Mouse (Mus musculus) kidney, postnatal 0 days (tissue): ENCODE measurements at regions not wholly inside any gene's neighbourhood (a gene's known extent, or its start where the extent isn't known, plus 50 kb on each side); places are given as distances from the start of the nearest gene placed in this dataset.

Source experiments
- ATAC-seq: fragments of 200-750 bp; cut with Nextera tagmentation; replicated peaks from 2 replicates; pipeline ENCODE4 v1.8.0; 2017; ENCODE audit warnings: low read depth, moderate number of reproducible peaks, moderate TSS enrichment, moderate library complexity; ENCODE audit not compliant: low FRiP score
- DNase-seq: peaks from one replicate; pipeline ENCODE4 v3.0.0-alpha.2; 2016; ENCODE audit warnings: low spot score
- H3K27ac ChIP-seq: fragments of 300-500 bp; sonication (generic); 2 replicates; pipeline ENCODE4 v1.5.1; 2014; ENCODE audit warnings: mild to moderate bottlenecking
- H3K27me3 ChIP-seq: fragments of 300-500 bp; sonication (generic); 2 replicates; pipeline ENCODE4 v1.6.1; 2014; ENCODE audit warnings: low read length, mixed read lengths; ENCODE audit not compliant: insufficient read depth
- H3K36me3 ChIP-seq: fragments of 300-500 bp; sonication (generic); 2 replicates; pipeline ENCODE4 v1.6.1; 2014; ENCODE audit warnings: low read length, mixed read lengths; ENCODE audit not compliant: insufficient read depth
- H3K4me1 ChIP-seq: fragments of 300-500 bp; sonication (generic); replicated peaks from 2 replicates; pipeline ENCODE4 v1.6.1; 2014; ENCODE audit warnings: antibody characterized with exemption, low read length, mixed read lengths; ENCODE audit not compliant: insufficient read depth
- H3K4me2 ChIP-seq: fragments of 300-500 bp; sonication (generic); 2 replicates; pipeline ENCODE4 v1.6.1; 2014; ENCODE audit warnings: mild to moderate bottlenecking, low read length, moderate library complexity, mixed read lengths
- H3K4me3 ChIP-seq: fragments of 300-500 bp; sonication (generic); replicated peaks from 2 replicates; pipeline ENCODE4 v1.5.1; 2014; ENCODE audit warnings: low read depth, low read length
- H3K9ac ChIP-seq: fragments of 300-500 bp; sonication (generic); 2 replicates; pipeline ENCODE4 v1.6.1; 2014; ENCODE audit warnings: low read depth, low read length
- H3K9me3 ChIP-seq: fragments of 300-500 bp; sonication (generic); replicated peaks from 2 replicates; pipeline ENCODE4 v1.6.1; 2016; ENCODE audit warnings: low read length, inconsistent platforms, mixed read lengths
- CTCF ChIP-seq: IDR thresholded peaks from 2 replicates; pipeline ENCODE4 v1.5.1; 2016; ENCODE audit warnings: antibody characterized with exemption, low read depth, mild to moderate bottlenecking, moderate library complexity
- WGBS: fragments of 180-500 bp; shearing (Covaris S2); extraction: QIAGEN DNeasy Blood & Tissue Kit; methylation state at CpG from one replicate; pipeline ENCODE4 v1.1.7; 2014; 5-methylcytosine and 5-hydroxymethylcytosine counted together

DNA sequence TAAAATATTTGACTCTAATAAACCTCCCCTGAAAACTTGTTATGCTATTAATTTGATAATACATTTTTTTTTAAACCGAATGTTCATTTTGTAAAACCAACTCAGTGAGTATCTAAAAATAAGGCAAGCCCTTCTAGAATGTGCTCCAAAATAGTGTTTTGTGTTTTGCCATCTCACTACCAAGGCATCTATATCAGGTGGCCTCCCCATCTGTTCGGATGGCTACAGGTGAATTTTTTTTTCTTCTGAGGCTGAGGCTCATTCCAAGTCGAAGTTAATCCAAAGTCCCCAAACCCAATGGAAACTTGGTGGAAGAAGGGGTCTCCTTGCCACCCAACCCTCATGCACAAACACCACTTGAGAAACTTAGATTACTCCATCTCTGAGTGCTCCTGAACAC is 396.3 kb upstream of the 3110018I06Rik start:
- Histone ChIP-seq H3K4me1 (no peaks in the 10 kb centered on the region), H3K27me3 (no peaks in the 10 kb centered on the region), H3K36me3 (no peaks in the 10 kb centered on the region), H3K9me3 (no peaks in the 10 kb centered on the region), H3K9ac (no peak overlapping the region), H3K4me2 (no peak overlapping the region), H3K27ac (no peak overlapping the region), H3K4me3 (no peak overlapping the region)
- TF ChIP-seq CTCF: no peak
- DNase-seq (no peak), ATAC-seq (no peak)
- 88% methylated on average over 3 of the region's 3 CpGs for WGBS

DNA sequence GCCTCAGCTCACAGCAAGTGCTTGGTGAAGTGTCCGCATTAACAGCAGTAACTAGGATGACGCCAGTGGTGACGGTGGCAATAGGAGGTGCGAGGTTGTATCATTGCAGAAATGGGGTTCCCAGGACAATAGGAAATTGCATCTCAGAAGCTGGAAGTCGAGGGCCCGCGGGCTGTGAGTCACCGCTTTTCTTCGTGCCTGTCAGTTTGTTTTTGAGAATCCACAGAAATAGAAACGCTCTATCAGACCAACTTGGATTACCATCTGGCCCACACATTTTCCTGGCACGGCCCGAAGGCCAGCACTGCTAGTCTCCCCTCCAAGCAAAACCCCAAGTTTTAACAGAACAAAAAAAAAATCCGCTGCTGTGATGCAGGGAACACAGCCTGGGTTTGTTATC is 395.1 kb upstream of the 3110018I06Rik start:
- H3K9me3 ChIP-seq: no peaks in the 10 kb centered on the region
- no peak for DNase-seq
- H3K4me2 ChIP-seq: no peak overlapping the region
- 88% methylated on average over 13 of the region's 13 CpGs for WGBS
- no peaks in the 10 kb centered on the region for H3K27me3 ChIP-seq
- TF ChIP-seq CTCF: no peak
- H3K36me3 ChIP-seq: no peaks in the 10 kb centered on the region
- H3K9ac ChIP-seq: no peak overlapping the region
- no peaks in the 10 kb centered on the region for H3K4me1 ChIP-seq
- H3K27ac ChIP-seq: no peak overlapping the region
- no peak overlapping the region for H3K4me3 ChIP-seq
- ATAC-seq: no peak

DNA sequence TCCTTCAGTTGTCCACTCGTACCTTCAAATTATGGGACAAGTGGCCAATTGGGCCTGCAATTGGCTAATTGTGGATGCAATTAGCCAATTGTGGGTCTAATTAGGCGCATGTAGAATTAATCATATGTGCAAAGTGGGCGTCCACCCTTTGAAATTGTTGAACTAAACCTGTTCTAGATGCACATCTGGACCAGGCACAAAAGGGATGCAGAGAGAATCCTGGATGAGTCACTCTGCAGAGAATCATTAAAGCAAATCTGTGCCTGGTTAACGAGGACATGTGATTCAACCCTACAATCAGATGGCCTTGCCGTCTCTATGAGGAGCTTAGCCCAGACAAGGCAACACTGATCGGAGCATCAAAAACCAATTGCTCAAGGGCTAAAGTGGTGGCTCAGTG is 393.0 kb upstream of the 3110018I06Rik start:
- no peak overlapping the region for H3K9ac ChIP-seq
- 74% methylated on average over 6 of the region's 6 CpGs for WGBS
- ATAC-seq (no peak), DNase-seq (no peak)
- H3K4me2 ChIP-seq: no peak overlapping the region
- no peaks in the 10 kb centered on the region for H3K9me3 ChIP-seq
- TF ChIP-seq CTCF: no peak
- no peaks in the 10 kb centered on the region for H3K4me1 ChIP-seq
- H3K27me3 ChIP-seq: no peaks in the 10 kb centered on the region
- H3K27ac ChIP-seq: no peak overlapping the region
- H3K4me3 ChIP-seq: no peak overlapping the region
- no peaks in the 10 kb centered on the region for H3K36me3 ChIP-seq

DNA sequence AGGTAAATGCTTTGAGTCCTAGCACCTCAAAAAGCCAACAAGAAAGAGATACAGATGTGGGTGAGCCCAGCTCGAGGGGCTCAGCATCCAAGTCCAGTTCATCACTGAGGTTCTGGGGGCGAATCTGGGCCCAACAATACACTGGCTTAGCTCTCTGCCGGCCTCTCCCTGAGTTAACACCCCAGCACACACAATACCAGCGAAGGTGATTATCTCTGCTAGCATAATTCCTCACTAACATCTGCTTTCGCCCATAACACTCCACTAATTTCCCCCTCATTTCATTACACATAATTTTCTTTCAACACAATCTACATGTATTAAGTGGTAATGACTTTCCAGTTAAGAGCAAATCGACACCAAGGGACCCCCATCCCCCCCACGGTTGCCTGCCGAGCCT is 383.9 kb upstream of the 3110018I06Rik start:
- no peak overlapping the region for H3K27ac ChIP-seq
- no peaks in the 10 kb centered on the region for H3K4me1 ChIP-seq
- 46% methylated on average over 8 of the region's 8 CpGs for WGBS
- no peaks in the 10 kb centered on the region for H3K27me3 ChIP-seq
- H3K4me2 ChIP-seq: no peak overlapping the region
- TF ChIP-seq CTCF: no peak
- DNase-seq: no peak
- ATAC-seq: no peak
- no peaks in the 10 kb centered on the region for H3K9me3 ChIP-seq
- no peak overlapping the region for H3K9ac ChIP-seq
- no peak overlapping the region for H3K4me3 ChIP-seq
- H3K36me3 ChIP-seq: no peaks in the 10 kb centered on the region

DNA sequence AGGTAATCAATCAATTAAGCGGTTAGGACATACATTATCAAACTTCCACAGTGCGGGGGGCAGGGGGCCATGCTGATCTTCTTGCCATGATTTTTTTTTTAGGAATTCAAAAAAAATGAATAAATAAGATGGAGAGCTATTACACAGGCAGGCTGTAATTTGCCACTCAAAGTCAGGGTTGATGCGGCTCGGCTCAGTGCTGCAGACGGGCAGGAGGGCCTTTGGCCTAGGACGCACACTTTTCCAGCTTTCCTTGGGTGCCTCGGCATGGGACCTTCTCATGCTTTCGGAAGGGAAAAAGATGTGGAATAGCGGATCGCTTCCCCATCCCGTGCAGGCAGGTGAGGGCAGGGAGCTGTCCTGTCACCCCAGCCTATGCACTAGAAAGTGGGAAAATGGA is 383.4 kb upstream of the 3110018I06Rik start:
- no peaks in the 10 kb centered on the region for H3K27me3 ChIP-seq
- no peak overlapping the region for H3K4me2 ChIP-seq
- no peaks in the 10 kb centered on the region for H3K4me1 ChIP-seq
- no peaks in the 10 kb centered on the region for H3K9me3 ChIP-seq
- ATAC-seq (no peak), DNase-seq (no peak)
- H3K36me3 ChIP-seq: no peaks in the 10 kb centered on the region
- 61% methylated on average over 11 of the region's 11 CpGs for WGBS
- TF ChIP-seq CTCF: no peak
- no peak overlapping the region for H3K27ac ChIP-seq
- no peak overlapping the region for H3K9ac ChIP-seq
- no peak overlapping the region for H3K4me3 ChIP-seq

DNA sequence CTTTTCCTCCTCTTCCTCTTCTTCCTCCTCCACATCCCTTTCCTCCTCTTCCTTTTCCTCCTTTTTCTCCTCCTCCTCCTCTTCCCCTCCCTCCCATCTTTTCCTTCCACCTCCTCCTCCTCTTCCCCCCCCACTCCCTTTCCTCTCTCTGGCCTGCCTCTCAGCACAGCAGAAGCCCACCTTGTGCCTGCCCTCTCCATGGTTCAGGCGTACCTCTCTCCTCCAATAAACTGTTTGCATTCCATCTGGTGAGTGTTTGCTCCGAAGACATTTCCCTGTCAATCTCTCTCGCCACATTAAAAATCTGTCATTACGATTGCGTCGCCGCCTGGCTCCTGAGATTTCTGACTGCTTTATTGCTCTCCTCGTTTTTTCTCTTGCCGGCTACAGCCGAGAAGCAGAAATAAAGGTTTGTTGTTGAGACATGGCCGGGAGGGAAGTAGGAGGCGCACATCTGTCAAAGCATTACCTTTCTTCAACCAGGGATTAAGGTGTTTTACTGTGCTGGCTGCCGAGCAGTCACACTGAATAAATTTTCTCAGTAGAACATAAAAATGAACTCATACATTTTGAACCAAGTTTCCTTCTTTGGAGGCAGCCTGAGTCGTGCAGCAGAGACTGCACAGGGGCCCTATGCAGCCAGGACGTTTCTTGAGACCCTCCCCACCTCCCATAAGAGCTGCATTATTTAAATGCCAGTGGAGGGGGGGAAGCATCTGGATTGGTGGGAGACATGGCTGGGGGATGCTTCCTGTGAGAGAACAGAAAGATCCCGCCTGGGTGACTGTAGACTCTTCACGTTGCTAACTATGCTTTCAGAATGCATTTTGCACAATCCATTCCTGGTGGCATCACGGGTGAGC is 376.3 kb upstream of the 3110018I06Rik start:
- no peak overlapping the region for H3K9ac ChIP-seq
- no peaks in the 10 kb centered on the region for H3K9me3 ChIP-seq
- 24% methylated on average over 18 of the region's 18 CpGs for WGBS
- H3K4me3 ChIP-seq: no peak overlapping the region
- H3K27ac ChIP-seq: no peak overlapping the region
- no peaks in the 10 kb centered on the region for H3K27me3 ChIP-seq
- no peak for DNase-seq
- no peak for TF ChIP-seq CTCF
- H3K36me3 ChIP-seq: no peaks in the 10 kb centered on the region
- no peak for ATAC-seq
- H3K4me1 ChIP-seq: no peaks in the 10 kb centered on the region
- peak overlapping the region; percentile 31; the same call in 1 of the 2 replicates for H3K4me2 ChIP-seq

DNA sequence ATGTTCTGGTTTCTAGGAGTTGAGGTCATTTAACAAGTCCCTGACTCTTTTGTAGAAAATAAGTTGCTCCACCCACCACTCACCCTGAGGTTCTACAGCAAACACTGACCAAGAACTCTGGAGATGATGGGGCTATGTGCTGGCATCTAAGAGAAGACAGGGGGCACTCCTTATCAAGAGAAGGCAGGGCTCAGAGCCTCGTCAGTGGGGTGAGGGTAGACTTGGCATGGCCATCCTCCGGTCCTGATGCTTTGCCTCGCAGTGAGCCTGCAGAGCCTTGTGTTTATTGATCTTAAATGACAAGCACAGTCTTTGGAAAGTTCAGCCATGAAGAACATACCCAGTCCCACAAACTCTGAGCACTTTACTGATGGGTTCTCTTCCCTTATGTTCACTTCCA is 370.1 kb upstream of the 3110018I06Rik start:
- TF ChIP-seq CTCF: no peak
- Histone ChIP-seq H3K9ac (no peak overlapping the region), H3K27me3 (no peaks in the 10 kb centered on the region), H3K9me3 (no peaks in the 10 kb centered on the region), H3K4me3 (no peak overlapping the region), H3K36me3 (no peaks in the 10 kb centered on the region), H3K4me2 (no peak overlapping the region), H3K27ac (no peak overlapping the region), H3K4me1 (no peaks in the 10 kb centered on the region)
- no peak for ATAC-seq
- no peak for DNase-seq
- WGBS: 68% methylated on average over 3 of the region's 3 CpGs
